Mouse (Mus musculus) heart, adult 2 months (tissue): Measurements from ENCODE around the gene Dnah10.

Experiments
- CTCF ChIP-seq: fragments of 200-600 bp; IDR thresholded peaks from 2 replicates; pipeline ENCODE4 v1.8.1; 2022; ENCODE audit warnings: antibody characterized with exemption, mild to moderate bottlenecking, moderate library complexity
- POLR2A ChIP-seq: fragments of 200-500 bp; IDR thresholded peaks from 2 replicates; pipeline ENCODE4 v1.6.1; 2011; ENCODE audit warnings: mild to moderate bottlenecking, low read depth, low read length, control low read depth; ENCODE audit not compliant: insufficient read depth

- no peak for TF ChIP-seq POLR2A
- no peak for TF ChIP-seq CTCF
Measured at GRCm38 (mm10) chr5:124729662-124730206, 4.8 kb downstream of the Dnah10 start.
